Mouse (Mus musculus): Measurements from ENCODE around the gene Rnaseh2c. TPM values are rescaled to one million over a fixed set of nuclear protein-coding genes. Genes with fewer than 3 reads are reported as not detected.

The Rnaseh2c gene
- polyA plus RNA-seq, 2 experiments from 2014 or later: 55.0 to 102 TPM

GRCm38 (mm10) chr19:5575336-5575735 lies 26.3 kb upstream of the Rnaseh2c start:
- ATAC-seq: no peak

GRCm38 (mm10) chr19:5579971-5580370 lies 21.7 kb upstream of the Rnaseh2c start:
- no peak for ATAC-seq

DNA sequence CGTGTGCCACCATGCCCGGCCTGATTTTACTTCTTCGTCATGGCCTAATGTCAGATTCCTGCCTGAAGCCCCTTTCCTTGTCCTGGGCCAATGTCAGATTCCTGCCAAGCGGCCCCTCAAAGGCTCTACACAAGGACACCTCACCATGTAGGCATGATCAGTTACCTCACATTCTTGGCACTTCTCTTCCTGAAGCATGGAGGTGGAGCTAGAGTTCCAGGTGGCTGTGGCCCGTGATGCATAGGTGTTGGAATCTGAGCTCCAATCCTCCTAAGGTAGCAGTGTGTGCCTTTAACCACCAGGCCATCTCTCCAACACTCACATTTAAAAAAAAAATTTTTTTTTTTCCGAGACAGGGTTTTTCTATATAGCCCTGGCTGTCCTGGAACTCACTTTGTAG lies 20.9 kb upstream of the Rnaseh2c start:
- ATAC-seq: no peak

DNA sequence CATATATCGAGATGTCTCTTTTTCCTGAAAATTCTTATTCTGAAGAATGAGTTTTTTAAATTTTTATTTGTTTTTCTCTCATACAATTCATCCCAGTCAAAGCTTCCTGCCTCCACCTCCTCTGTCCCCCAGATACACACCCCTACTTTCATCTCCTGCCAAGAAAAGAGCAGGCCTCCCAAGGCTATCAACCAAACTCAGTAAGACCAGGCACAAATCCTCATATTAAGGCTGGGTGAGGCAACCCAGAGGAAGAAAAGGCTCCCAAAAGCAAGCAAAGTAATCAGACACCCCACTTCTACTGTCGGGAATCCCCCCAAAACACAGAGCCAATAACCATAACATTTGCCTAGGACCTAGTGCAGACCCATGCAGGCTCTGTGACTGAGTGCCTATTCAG lies 19.7 kb upstream of the Rnaseh2c start:
- no peak for ATAC-seq

GRCm38 (mm10) chr19:5589159-5589558 lies 12.5 kb upstream of the Rnaseh2c start:
- no peak for ATAC-seq

- ATAC-seq: no peak
Observed at GRCm38 (mm10) chr19:5591888-5592287, 9.8 kb upstream of the Rnaseh2c start.

- ATAC-seq: no peak
Observed at GRCm38 (mm10) chr19:5599224-5599623, 2.4 kb upstream of the Rnaseh2c start.

DNA sequence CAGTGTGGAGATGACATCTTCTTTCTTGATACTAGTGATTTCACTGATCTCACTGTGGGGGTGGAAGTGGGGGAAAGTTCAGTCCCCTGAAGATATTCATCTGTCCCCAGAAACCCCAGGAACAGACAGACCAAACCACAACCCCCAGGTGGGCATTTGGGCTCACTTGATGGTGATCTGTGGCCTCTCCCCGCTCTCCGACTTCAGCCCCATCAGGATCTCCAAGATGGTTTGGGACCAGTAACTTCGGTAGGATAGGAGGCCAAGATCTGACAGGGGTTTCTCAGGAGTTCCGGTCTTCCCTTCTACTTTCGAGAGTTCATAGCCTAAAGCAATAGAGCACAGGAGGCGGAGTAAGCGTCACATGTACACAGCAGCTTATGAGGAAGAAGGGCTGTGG lies 2.0 kb downstream of the Rnaseh2c start:
- no peak for ATAC-seq

DNA sequence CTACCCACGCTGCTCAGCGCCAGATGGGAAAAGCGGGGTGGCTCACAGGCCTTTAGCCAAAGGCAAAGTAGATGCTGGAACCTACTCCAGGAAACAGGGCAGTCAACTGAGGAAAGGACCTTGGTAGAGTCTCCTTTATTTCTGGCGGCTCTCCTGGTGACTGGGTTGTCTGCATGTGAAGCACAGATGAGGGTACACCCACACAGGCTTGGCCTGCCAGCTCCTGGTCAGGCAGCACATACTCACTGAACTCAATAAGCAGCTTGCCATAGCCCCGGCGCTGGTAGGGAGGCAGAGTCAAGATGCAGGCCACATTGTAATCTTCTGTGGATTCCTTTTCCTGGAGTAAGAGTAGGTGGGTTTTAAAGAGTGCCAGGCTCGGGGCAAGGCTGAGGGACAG lies 3.5 kb downstream of the Rnaseh2c start:
- no peak for ATAC-seq

- no peak for ATAC-seq
Observed at GRCm38 (mm10) chr19:5606196-5606595, 4.5 kb downstream of the Rnaseh2c start.

GRCm38 (mm10) chr19:5607705-5608410 lies 6.2 kb downstream of the Rnaseh2c start:
- no peak for ATAC-seq

- no peak for ATAC-seq
Observed at GRCm38 (mm10) chr19:5608707-5609106, 7.0 kb downstream of the Rnaseh2c start.

DNA sequence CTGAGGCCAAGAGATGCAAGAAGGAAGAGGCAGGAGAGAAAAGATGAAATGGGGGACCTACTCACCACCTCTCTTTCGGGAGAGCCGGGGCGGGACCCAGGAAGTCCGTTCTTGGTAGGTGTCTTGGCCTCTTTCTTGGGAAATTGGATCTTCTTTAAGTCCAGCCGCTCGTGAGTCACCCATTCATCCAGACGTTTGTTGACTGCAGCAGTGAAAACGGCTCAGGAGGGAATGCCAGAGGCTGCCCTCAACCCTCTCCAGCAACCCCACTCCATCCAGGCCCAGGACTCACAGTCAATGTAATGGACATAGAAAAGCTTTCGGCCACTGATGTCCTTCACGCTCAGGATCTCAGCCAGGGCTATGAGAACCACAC lies 7.5 kb downstream of the Rnaseh2c start:
- no peak for ATAC-seq

DNA sequence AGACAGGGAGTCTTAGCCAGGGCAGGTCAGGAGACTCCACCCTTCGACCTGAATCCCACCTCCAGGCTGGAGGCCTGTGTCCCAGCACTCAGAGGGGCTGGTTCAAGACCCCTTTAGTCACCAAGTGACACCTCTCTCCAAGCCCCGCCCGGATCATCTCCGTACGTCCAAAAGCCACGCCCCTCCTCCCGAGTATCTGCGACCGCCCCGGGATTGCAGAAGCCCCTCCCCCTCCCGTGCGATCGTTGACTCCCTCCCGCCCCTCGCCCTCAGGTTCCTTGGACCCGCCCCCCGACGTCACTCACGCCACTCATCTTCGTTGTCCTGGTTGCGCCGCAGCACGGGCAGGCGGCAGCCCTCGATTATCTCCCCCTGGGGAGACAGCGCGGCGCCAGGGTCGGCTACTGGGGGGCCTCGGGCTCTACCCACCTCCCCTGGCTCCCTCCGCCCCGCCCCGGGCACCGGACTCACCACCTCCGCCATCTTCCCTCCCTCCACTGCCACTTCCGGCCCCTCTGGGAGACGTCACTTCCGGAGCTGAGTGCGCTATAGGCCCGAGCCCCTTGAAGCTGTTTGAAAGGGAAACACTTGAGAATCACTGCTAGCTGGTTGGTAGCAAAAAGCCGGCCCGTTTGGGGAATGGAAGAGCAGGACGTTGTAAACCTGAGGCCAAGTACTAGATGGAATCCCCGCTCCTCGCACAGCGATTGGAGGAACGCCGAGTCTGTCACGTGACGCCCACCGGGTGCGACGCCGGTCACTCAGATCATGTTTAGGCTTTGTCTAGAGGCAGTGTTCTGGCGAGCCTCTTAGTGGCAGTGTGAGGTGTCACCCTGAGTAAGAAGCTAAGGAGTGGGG lies 8.1 kb downstream of the Rnaseh2c start, which contains the start of gene Kat5:
Gene Kat5, minus strand, starts transcription at position 691 of the 858 bp plus-strand sequence.
- peak; percentile 97 for ATAC-seq

- ATAC-seq: no peak
Observed at GRCm38 (mm10) chr19:5611973-5612372, 10.3 kb downstream of the Rnaseh2c start.

GRCm38 (mm10) chr19:5612762-5613411 lies 11.2 kb downstream of the Rnaseh2c start:
- no peak for ATAC-seq

- no peak for ATAC-seq
Observed at GRCm38 (mm10) chr19:5614953-5615352, 13.3 kb downstream of the Rnaseh2c start.

GRCm38 (mm10) chr19:5620007-5620406 lies 18.3 kb downstream of the Rnaseh2c start:
- ATAC-seq: no peak

GRCm38 (mm10) chr19:5621884-5622283 lies 20.2 kb downstream of the Rnaseh2c start:
- ATAC-seq: no peak

- ATAC-seq: no peak
Observed at GRCm38 (mm10) chr19:5625311-5625710, 23.6 kb downstream of the Rnaseh2c start.

- ATAC-seq: no peak
Observed at GRCm38 (mm10) chr19:5629907-5630306, 28.2 kb downstream of the Rnaseh2c start.

GRCm38 (mm10) chr19:5632120-5632519 lies 30.4 kb downstream of the Rnaseh2c start:
- ATAC-seq: no peak

DNA sequence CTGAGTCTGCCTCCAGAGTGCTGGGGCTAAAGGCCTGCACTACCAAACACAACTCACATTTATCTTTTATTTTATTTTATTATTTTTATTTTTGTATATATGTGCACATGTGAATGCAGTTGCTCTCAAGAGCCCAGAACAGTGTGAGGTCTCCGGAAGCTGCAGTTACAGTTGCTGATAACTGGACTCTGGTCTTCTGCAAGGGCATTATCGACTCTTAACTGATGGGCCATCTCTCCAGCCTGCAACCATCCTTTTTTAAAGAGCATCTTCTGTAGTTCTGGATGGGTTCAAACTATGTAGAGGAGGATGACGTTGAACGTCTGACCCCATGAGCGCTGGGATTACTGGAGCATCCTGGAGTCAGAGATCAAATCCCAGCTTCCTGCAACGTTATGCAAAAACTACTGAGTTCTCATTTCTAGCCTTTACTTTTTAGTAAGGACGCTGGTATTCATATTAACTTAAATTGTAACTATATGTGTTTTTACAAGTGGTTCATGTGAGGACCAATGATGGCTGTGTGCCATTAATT lies 34.4 kb downstream of the Rnaseh2c start:
- no peak for ATAC-seq

Measured in CD4-positive, CD25-positive, alpha-beta regulatory T cell, adult 4 months (primary cell).